ENCODE assay signal across 28 mouse cellular contexts in the genomic region with DNA sequence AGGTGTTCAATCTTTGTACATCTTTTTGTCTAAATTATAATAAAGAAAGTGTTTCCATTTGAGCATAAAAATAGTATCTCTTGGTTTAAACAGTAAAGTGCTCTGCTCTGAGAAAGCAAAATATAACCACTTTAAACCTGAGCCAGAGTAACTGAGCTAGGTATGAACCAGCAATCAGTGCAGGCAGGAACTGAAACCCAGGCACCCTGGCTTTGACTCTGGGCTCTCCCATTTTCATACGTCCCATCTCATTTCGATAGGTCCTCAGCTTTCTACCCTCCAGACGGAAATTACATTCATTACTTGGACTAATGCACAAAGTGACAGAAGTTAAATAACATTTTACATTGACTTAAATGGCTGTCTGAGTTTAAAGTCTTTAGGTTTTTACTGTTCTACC.
"Had no signal": no experiment of that assay in that cellular context is flagged by ENCODE, and none has a peak within 500 bp of the region (broad histone marks: within the 10 kb centered on the region; RNA-seq: fewer than 3 reads in every experiment).

No protein-coding gene starts in this region.

- ATAC-seq: forebrain, embryonic 13.5 days; forebrain, embryonic 14.5 days; forebrain, embryonic 15.5 days; forebrain, embryonic 16.5 days; forebrain, postnatal 0 days had no signal

- H3K4me3 ChIP-seq: embryonic facial prominence, embryonic 10.5 days; embryonic facial prominence, embryonic 12.5 days; embryonic facial prominence, embryonic 13.5 days; embryonic facial prominence, embryonic 15.5 days; erythroblast, embryonic 14.5 days; forebrain, embryonic 10.5 days; forebrain, embryonic 12.5 days; forebrain, embryonic 13.5 days; forebrain, embryonic 15.5 days; gastrocnemius, adult 2 months; heart, adult 2 months had no signal

- H3K4me1 ChIP-seq: embryonic facial prominence, embryonic 10.5 days; embryonic facial prominence, embryonic 12.5 days; embryonic facial prominence, embryonic 13.5 days; embryonic facial prominence, embryonic 15.5 days; forebrain, embryonic 12.5 days; forebrain, embryonic 13.5 days; forebrain, embryonic 15.5 days had no signal

- H3K36me3 ChIP-seq: embryonic facial prominence, embryonic 12.5 days; embryonic facial prominence, embryonic 13.5 days; embryonic facial prominence, embryonic 15.5 days; forebrain, embryonic 12.5 days; forebrain, embryonic 15.5 days had no signal

- H3K9ac ChIP-seq: embryonic facial prominence, embryonic 12.5 days; embryonic facial prominence, embryonic 13.5 days; embryonic facial prominence, embryonic 15.5 days; forebrain, embryonic 12.5 days; forebrain, embryonic 13.5 days; forebrain, embryonic 15.5 days; forebrain, postnatal 0 days had no signal

- DNase-seq: cerebellum, adult 8-10 months; cerebellum, adult 9-10 months; cerebellum, adult 9-11 months; cerebellum, postnatal 10 days; cerebellum, postnatal 14 days; cerebellum, postnatal 25 days; cerebellum, postnatal 36 days; embryo, embryonic 11 days; forebrain, postnatal 0 days; gastrocnemius, adult 2 months; gastrocnemius, postnatal 10 days; gastrocnemius, postnatal 14 days; gastrocnemius, postnatal 25 days; gastrocnemius, postnatal 36 days; heart, adult 11 months; heart, adult 18-20 months; heart, adult 2 months had no signal

- H3K27ac ChIP-seq: embryonic facial prominence, embryonic 10.5 days; embryonic facial prominence, embryonic 12.5 days; embryonic facial prominence, embryonic 13.5 days; embryonic facial prominence, embryonic 15.5 days; forebrain, embryonic 10.5 days; forebrain, embryonic 12.5 days; forebrain, embryonic 13.5 days; forebrain, embryonic 15.5 days; gastrocnemius, adult 2 months; heart, adult 2 months had no signal

- H3K27me3 ChIP-seq: embryonic facial prominence, embryonic 12.5 days; embryonic facial prominence, embryonic 13.5 days; embryonic facial prominence, embryonic 15.5 days; forebrain, embryonic 12.5 days; forebrain, embryonic 13.5 days; forebrain, embryonic 15.5 days had no signal

- H3K4me2 ChIP-seq: embryonic facial prominence, embryonic 12.5 days; embryonic facial prominence, embryonic 13.5 days; embryonic facial prominence, embryonic 15.5 days; forebrain, embryonic 12.5 days; forebrain, embryonic 13.5 days; forebrain, embryonic 15.5 days had no signal

- H3K9me3 ChIP-seq: embryonic facial prominence, embryonic 10.5 days; embryonic facial prominence, embryonic 12.5 days; embryonic facial prominence, embryonic 13.5 days; embryonic facial prominence, embryonic 15.5 days; forebrain, embryonic 10.5 days; forebrain, embryonic 12.5 days; forebrain, embryonic 13.5 days; forebrain, embryonic 15.5 days had no signal
